Mouse (Mus musculus) embryonic facial prominence, embryonic 13.5 days (tissue): ENCODE results near the gene Snrpd3. TPM values are rescaled to one million over a fixed set of nuclear protein-coding genes. Genes with fewer than 3 reads are reported as not detected.

Experiments used
- ATAC-seq: fragments of 200-750 bp; cut with Nextera tagmentation; 2 replicates; pipeline ENCODE4 v1.8.0; 2017; ENCODE audit warnings: low read depth; ENCODE audit not compliant: insufficient number of reproducible peaks, insufficient read depth, low FRiP score, low TSS enrichment
- H3K27ac ChIP-seq: fragments of 300-500 bp; sonication (generic); 2 replicates; pipeline ENCODE4 v1.5.1; 2015; ENCODE audit warnings: moderate library complexity, mild to moderate bottlenecking, inconsistent platforms
- H3K27me3 ChIP-seq: fragments of 300-500 bp; sonication (generic); 2 replicates; pipeline ENCODE4 v1.6.1; 2015; ENCODE audit warnings: mild to moderate bottlenecking, inconsistent platforms
- H3K36me3 ChIP-seq: fragments of 300-500 bp; sonication (generic); 2 replicates; pipeline ENCODE4 v1.6.1; 2015; ENCODE audit warnings: mild to moderate bottlenecking, inconsistent platforms
- H3K4me1 ChIP-seq: fragments of 300-500 bp; sonication (generic); 2 replicates; pipeline ENCODE4 v1.6.1; 2015; ENCODE audit warnings: inconsistent platforms
- H3K4me2 ChIP-seq: fragments of 300-500 bp; sonication (generic); 2 replicates; pipeline ENCODE4 v1.6.1; 2015; ENCODE audit warnings: moderate library complexity, mild to moderate bottlenecking, inconsistent platforms
- H3K4me3 ChIP-seq: fragments of 300-500 bp; sonication (generic); 2 replicates; pipeline ENCODE4 v1.5.1; 2015; ENCODE audit warnings: mild to moderate bottlenecking, inconsistent platforms
- H3K9ac ChIP-seq: fragments of 300-500 bp; sonication (generic); 2 replicates; pipeline ENCODE4 v1.6.1; 2015; ENCODE audit warnings: mild to moderate bottlenecking, inconsistent platforms
- H3K9me3 ChIP-seq: fragments of 300-500 bp; sonication (generic); 2 replicates; pipeline ENCODE4 v1.6.1; 2016; ENCODE audit warnings: inconsistent platforms
- WGBS: fragments of 180-500 bp; shearing (Covaris S2); methylation state at CpG from one replicate; pipeline ENCODE4 v1.1.7; 2015; ENCODE audit warnings: mixed read lengths; 5-methylcytosine and 5-hydroxymethylcytosine counted together
- polyA plus RNA-seq: library from polyadenylated mRNA; unstranded; fragments of >200 nt; fragmentation: Nextera tagmentation; extraction: Ambion mirVana; gene quantifications from 2 replicates; pipeline ENCODE4 v1.2.1, GENCODE M21; 2015

The Snrpd3 gene
- polyA plus RNA-seq, 1 experiment from 2014 or later: 214 TPM

- Histone ChIP-seq H3K4me3 (no peak overlapping the region), H3K27ac (0 out of 2 replicates have a peak overlapping the region, but pooled peaks have one; percentile 16)
- no peak for ATAC-seq
These were observed 30.6 kb downstream of the Snrpd3 start for GRCm38 (mm10) chr10:75547901-75548300.

GRCm38 (mm10) chr10:75548486-75548885, 31.1 kb downstream of the Snrpd3 start:
- no peak for ATAC-seq

More at GRCm38 (mm10) chr10:75547901-75548300, 30.6 kb downstream of the Snrpd3 start:
- no peaks in the 10 kb centered on the region for H3K36me3 ChIP-seq
- peaks cover 16% of the 10 kb centered on the region for H3K4me1 ChIP-seq
- H3K9ac ChIP-seq: no peak overlapping the region
- H3K4me2 ChIP-seq: no peak overlapping the region
- H3K27me3 ChIP-seq: no peaks in the 10 kb centered on the region
- peaks cover 3% of the 10 kb centered on the region; the same call in 1 of the 2 replicates for H3K9me3 ChIP-seq
- 71% methylated on average over 7 of the region's 7 CpGs for WGBS

GRCm38 (mm10) chr10:75549886-75550285, 32.5 kb downstream of the Snrpd3 start:
- H3K27me3 ChIP-seq: no peaks in the 10 kb centered on the region
- no peak overlapping the region for H3K27ac ChIP-seq
- WGBS: 69% methylated on average over 7 of the region's 7 CpGs
- H3K36me3 ChIP-seq: 0 out of 2 replicates have a peak, but pooled peaks cover 9% of the 10 kb centered on the region
- ATAC-seq: no peak
- no peak overlapping the region for H3K4me3 ChIP-seq
- H3K4me1 ChIP-seq: peaks cover 16% of the 10 kb centered on the region
- no peaks in the 10 kb centered on the region for H3K9me3 ChIP-seq
- no peak overlapping the region for H3K4me2 ChIP-seq
- no peak overlapping the region for H3K9ac ChIP-seq

More at GRCm38 (mm10) chr10:75548486-75548885, 31.1 kb downstream of the Snrpd3 start:
- WGBS: 54% methylated on average over 14 of the region's 14 CpGs
- H3K9me3 ChIP-seq: peaks cover 3% of the 10 kb centered on the region; the same call in 1 of the 2 replicates
- H3K4me3 ChIP-seq: no peak overlapping the region
- H3K4me2 ChIP-seq: peak overlapping the region; percentile 16; the same call in 1 of the 2 replicates
- 0 out of 2 replicates have a peak overlapping the region, but pooled peaks have one; percentile 16 for H3K27ac ChIP-seq
- no peaks in the 10 kb centered on the region for H3K27me3 ChIP-seq
- H3K9ac ChIP-seq: no peak overlapping the region
- 0 out of 2 replicates have a peak, but pooled peaks cover 4% of the 10 kb centered on the region for H3K36me3 ChIP-seq
- peaks cover 16% of the 10 kb centered on the region for H3K4me1 ChIP-seq

GRCm38 (mm10) chr10:75551175-75551574, 33.8 kb downstream of the Snrpd3 start:
- peaks cover 26% of the 10 kb centered on the region for H3K4me1 ChIP-seq
- no peak overlapping the region for H3K27ac ChIP-seq
- 54% methylated on average over 12 of the region's 12 CpGs for WGBS
- no peak overlapping the region for H3K4me2 ChIP-seq
- H3K9me3 ChIP-seq: no peaks in the 10 kb centered on the region
- no peak overlapping the region for H3K9ac ChIP-seq
- ATAC-seq: no peak
- no peak overlapping the region for H3K4me3 ChIP-seq
- 0 out of 2 replicates have a peak, but pooled peaks cover 9% of the 10 kb centered on the region for H3K36me3 ChIP-seq
- no peaks in the 10 kb centered on the region for H3K27me3 ChIP-seq

GRCm38 (mm10) chr10:75552106-75552505, 34.8 kb downstream of the Snrpd3 start:
- Histone ChIP-seq H3K4me3 (no peak overlapping the region), H3K27me3 (no peaks in the 10 kb centered on the region), H3K9ac (no peak overlapping the region), H3K36me3 (0 out of 2 replicates have a peak, but pooled peaks cover 9% of the 10 kb centered on the region), H3K4me2 (no peak overlapping the region), H3K4me1 (peaks cover 35% of the 10 kb centered on the region), H3K27ac (no peak overlapping the region), H3K9me3 (no peaks in the 10 kb centered on the region)
- WGBS: 77% methylated on average over 2 of the region's 2 CpGs
- ATAC-seq: no peak

- Histone ChIP-seq H3K4me3 (no peak overlapping the region), H3K27me3 (no peaks in the 10 kb centered on the region), H3K4me2 (no peak overlapping the region), H3K27ac (no peak overlapping the region), H3K36me3 (0 out of 2 replicates have a peak, but pooled peaks cover 9% of the 10 kb centered on the region), H3K9me3 (no peaks in the 10 kb centered on the region), H3K9ac (no peak overlapping the region), H3K4me1 (peaks cover 42% of the 10 kb centered on the region)
- WGBS: 60% methylated on average over 13 of the region's 13 CpGs
- ATAC-seq: no peak
These were observed 35.5 kb downstream of the Snrpd3 start for GRCm38 (mm10) chr10:75552701-75553450.

GRCm38 (mm10) chr10:75554090-75554489, 36.7 kb downstream of the Snrpd3 start:
- 0 out of 2 replicates have a peak, but pooled peaks cover 9% of the 10 kb centered on the region for H3K36me3 ChIP-seq
- H3K9me3 ChIP-seq: no peaks in the 10 kb centered on the region
- WGBS: 87% methylated on average over 8 of the region's 8 CpGs
- H3K4me2 ChIP-seq: no peak overlapping the region
- H3K9ac ChIP-seq: no peak overlapping the region
- H3K4me3 ChIP-seq: no peak overlapping the region
- H3K27me3 ChIP-seq: peaks cover 5% of the 10 kb centered on the region; the same call in 1 of the 2 replicates
- H3K4me1 ChIP-seq: peaks cover 42% of the 10 kb centered on the region
- no peak for ATAC-seq
- no peak overlapping the region for H3K27ac ChIP-seq

GRCm38 (mm10) chr10:75555557-75555956, 38.2 kb downstream of the Snrpd3 start:
- H3K4me1 ChIP-seq: peaks cover 56% of the 10 kb centered on the region
- H3K27ac ChIP-seq: peak overlapping the region; percentile 55
- no peaks in the 10 kb centered on the region for H3K9me3 ChIP-seq
- 57% methylated on average over 6 of the region's 6 CpGs for WGBS
- no peak overlapping the region for H3K4me3 ChIP-seq
- H3K4me2 ChIP-seq: no peak overlapping the region
- H3K9ac ChIP-seq: 0 out of 2 replicates have a peak overlapping the region, but pooled peaks have one; percentile 49
- 0 out of 2 replicates have a peak, but pooled peaks cover 9% of the 10 kb centered on the region for H3K36me3 ChIP-seq
- peaks cover 19% of the 10 kb centered on the region for H3K27me3 ChIP-seq
- ATAC-seq: no peak

- 23% methylated on average over 9 of the region's 9 CpGs for WGBS
- Histone ChIP-seq H3K27me3 (peaks cover 24% of the 10 kb centered on the region), H3K9ac (peak overlapping the region; percentile 49), H3K27ac (peak overlapping the region; percentile 55), H3K4me3 (no peak overlapping the region), H3K9me3 (no peaks in the 10 kb centered on the region), H3K4me1 (peaks cover 60% of the 10 kb centered on the region), H3K36me3 (0 out of 2 replicates have a peak, but pooled peaks cover 9% of the 10 kb centered on the region), H3K4me2 (peak overlapping the region; percentile 9; the same call in 1 of the 2 replicates)
- no peak for ATAC-seq
These were observed 38.7 kb downstream of the Snrpd3 start for GRCm38 (mm10) chr10:75556026-75556425.

- 25% methylated on average over 3 of the region's 3 CpGs for WGBS
- H3K9ac ChIP-seq: no peak overlapping the region
- peaks cover 57% of the 10 kb centered on the region for H3K4me1 ChIP-seq
- H3K36me3 ChIP-seq: 0 out of 2 replicates have a peak, but pooled peaks cover 4% of the 10 kb centered on the region
- peak overlapping the region; percentile 34 for H3K27ac ChIP-seq
- peak; percentile 32; the same call in 1 of the 2 replicates for ATAC-seq
- H3K4me2 ChIP-seq: peak overlapping the region; percentile 98
- peak overlapping the region; percentile 69 for H3K4me3 ChIP-seq
- H3K9me3 ChIP-seq: no peaks in the 10 kb centered on the region
- peaks cover 37% of the 10 kb centered on the region for H3K27me3 ChIP-seq
These were observed 41.2 kb downstream of the Snrpd3 start for GRCm38 (mm10) chr10:75558515-75558914.

- 3% methylated on average over 14 of the region's 14 CpGs for WGBS
- H3K4me3 ChIP-seq: peak overlapping the region; percentile 69
- no peaks in the 10 kb centered on the region for H3K9me3 ChIP-seq
- H3K4me1 ChIP-seq: peaks cover 57% of the 10 kb centered on the region
- peak overlapping the region; percentile 84 for H3K9ac ChIP-seq
- no peak for ATAC-seq
- H3K4me2 ChIP-seq: peak overlapping the region; percentile 98
- peak overlapping the region; percentile 62 for H3K27ac ChIP-seq
- peaks cover 37% of the 10 kb centered on the region for H3K27me3 ChIP-seq
- H3K36me3 ChIP-seq: no peaks in the 10 kb centered on the region
These were observed 41.8 kb downstream of the Snrpd3 start for GRCm38 (mm10) chr10:75559041-75559675.
